Mouse (Mus musculus): ENCODE results near the gene Mapk7. TPM values are rescaled to one million over a fixed set of nuclear protein-coding genes. Genes with fewer than 3 reads are reported as not detected.

Mapk7 gene
- total RNA-seq, 2 experiments from 2014 or later: 19.1 to 26.9 TPM

DNA sequence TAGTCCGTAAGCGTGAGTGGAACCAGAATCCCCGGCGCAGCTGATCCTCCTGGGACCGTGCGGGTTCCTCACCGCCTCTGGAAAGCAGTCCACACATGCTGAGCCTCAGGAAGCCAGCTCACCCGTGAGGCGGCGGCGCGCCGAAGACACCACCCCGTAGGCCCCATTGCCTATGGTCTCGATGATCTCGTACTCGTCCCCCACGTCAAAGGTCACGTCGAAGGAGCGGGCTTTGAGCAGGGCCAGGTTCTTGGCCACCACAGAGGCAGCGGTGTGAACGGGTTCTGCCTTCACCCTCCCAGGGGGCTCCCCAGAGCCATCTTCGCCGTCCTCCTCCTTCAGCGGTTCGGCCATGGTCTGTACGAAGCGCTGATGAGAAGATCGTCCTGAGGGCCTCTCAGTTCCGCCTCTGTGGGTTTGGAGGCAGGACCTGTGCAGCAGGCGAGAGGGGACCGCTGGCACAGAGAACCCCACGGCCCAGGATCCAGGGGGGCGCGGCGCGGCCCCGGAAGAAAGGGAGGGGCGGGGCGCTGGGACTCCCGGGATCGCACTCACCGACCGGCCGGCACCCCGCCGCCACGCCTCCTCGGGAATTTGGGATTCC is 579 bp downstream of the Mapk7 start:
- intact Hi-C loops (cut with DNase I): loop anchor here (2.0 kb wide), 1 partner anchor 41 kb away; no protein-coding TSS in a partner anchor

DNA sequence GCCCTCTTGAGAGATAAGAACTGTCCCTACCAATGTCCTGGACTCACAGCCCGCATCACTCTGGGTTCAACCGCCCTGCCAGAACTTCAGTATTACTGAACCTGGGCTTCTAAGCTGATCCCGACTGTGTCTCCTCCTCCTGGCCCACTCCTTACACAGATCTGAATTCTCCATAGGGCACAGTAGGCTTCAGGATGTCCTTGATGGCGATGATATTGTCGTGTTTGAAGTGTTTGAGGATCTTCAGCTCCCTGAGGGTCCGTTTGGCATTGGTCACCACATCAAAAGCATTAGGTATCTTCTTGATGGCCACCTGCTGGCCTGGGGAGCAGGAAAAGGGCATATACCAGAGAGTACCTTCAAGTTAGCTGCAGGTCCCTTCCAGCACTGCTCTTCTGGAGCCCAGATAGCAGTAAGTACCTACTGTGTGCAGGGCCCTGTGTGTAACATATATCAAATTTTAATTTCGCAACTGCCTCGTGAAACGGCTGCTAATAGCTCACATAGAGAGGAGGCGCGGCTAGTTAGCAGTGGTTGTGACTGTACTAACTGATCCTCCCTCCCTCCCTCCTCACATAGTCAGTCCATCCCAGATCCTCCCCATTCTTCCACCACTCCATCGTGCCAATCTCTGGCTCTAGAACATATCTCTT is 1.3 kb downstream of the Mapk7 start:
- no peak for DNase-seq (ENCODE audit: low spot score in 2 of 2)
- intact Hi-C loops (cut with DNase I): loop anchor here (2.0 kb wide), 1 partner anchor 40 kb away; no protein-coding TSS in a partner anchor

More for the DNA sequence above, 579 bp downstream of the Mapk7 start:
- peak; percentile 52 to 54 for DNase-seq (ENCODE audit: low spot score in 2 of 2)

DNA sequence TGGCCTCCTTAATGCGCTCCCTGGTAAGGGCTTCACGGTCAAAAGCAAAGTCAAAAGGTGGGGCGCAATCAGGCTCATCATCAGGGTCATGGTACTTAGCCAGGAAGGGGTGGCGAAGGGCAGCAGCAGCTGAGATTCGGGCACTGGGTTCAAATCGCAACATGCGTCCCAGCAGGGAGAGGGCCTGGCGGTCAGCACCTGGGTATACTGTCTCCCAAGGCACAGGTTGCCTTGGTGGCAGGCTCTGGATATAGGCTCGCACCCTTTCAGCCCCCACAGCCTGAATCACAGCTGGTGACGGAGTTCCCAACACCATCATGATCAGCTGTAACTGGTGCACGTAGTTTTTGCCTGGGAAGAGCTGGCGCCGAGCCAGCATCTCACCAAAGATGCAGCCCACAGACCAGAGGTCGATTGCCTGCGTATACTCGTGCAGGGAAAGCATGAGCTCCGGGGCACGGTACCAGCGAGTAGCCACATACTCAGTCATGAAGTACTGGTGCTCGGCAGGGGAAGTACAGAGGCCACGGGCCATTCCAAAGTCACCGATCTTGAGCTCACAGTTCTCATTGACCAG is 3.2 kb downstream of the Mapk7 start:
- DNase-seq (ENCODE audit: low spot score in 2 of 2): no peak
- intact Hi-C loops (cut with DNase I): no loop called here

DNA sequence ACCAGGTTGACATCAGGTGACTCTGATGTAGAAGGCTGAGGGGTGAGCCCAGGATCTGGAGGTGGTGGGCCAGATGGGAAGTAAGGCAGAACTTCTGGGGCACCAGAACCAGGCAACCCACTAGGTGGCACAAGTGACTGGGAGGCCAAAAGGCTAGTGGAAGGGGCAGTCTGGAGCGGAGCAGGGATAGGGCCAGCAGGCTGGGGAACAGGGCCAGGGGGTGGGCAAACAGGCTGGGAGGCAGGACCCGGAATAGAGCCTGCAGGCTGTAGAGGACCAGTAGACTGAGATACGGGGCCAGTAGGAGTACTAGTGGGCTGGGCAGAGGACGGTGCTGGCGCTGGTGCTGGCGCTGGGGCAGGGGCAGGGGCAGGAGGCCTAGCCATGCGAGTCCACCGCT is 4.3 kb downstream of the Mapk7 start:
- intact Hi-C loops (cut with DNase I): no loop called here
- DNase-seq (ENCODE audit: low spot score in 2 of 2): no peak

DNA sequence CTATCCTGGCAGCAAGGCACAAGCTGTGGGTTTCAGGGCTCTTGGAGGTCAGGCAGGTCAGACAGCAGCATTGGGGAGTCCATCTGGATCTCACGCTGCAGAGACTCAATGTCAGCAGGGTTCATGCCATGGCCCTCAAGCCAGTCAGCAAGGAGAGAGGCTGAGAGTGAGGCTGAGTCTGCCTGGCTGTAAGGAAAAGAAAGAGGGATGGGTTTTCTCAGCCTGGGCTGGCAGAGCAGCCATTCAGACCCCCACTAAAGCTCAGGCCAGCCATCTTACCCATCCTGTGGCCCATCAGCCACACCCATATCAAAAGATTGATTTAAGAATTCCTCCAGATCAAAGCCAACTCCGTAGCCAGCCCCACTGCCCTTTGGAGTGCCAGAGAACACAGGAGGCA is 5.1 kb downstream of the Mapk7 start:
- intact Hi-C loops (cut with DNase I): no loop called here
- no peak for DNase-seq (ENCODE audit: low spot score in 2 of 2)

DNA sequence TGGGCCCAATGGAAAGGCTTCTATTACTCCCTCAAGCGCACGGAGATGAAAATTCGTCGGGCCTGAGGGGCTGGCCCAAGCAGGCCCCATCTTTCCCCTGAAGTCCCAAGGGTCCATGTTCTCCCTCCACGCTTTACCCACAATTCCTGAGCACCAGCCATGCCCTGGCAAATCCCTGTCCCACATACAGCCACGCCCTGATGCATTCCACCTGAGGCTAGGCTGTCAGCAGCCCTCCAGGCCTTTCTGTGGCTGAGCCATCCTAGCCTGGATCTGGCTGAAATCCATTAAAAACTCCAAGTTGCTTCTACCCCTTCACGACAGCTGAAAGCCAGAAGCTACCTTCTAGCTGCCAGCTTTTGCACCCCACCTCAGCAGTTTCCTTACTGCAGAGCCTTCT is 6.3 kb downstream of the Mapk7 start:
- intact Hi-C loops (cut with DNase I): no loop called here
- no peak for DNase-seq (ENCODE audit: low spot score in 2 of 2)

DNA sequence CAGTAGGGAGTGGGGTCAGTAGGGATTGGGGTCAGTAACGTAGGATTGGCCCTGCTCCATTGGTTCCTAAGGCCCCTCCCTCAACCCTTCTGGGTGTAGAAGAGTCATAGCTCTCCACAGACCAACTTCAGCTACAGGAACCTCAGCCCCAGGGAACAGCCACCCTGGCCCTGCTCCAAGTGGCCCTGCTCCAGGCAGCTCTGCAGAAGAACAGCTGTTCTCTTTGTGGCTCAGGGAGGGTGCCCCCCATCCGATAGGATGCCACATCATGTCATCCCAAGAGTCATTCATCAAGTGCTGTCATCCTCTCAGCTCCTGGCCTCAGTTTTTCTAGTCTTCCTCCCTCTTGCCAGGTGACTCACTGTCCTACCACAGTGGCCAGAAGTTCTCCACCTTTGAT is 6.8 kb downstream of the Mapk7 start:
- no peak for DNase-seq (ENCODE audit: low spot score in 2 of 2)
- intact Hi-C loops (cut with DNase I): no loop called here

DNA sequence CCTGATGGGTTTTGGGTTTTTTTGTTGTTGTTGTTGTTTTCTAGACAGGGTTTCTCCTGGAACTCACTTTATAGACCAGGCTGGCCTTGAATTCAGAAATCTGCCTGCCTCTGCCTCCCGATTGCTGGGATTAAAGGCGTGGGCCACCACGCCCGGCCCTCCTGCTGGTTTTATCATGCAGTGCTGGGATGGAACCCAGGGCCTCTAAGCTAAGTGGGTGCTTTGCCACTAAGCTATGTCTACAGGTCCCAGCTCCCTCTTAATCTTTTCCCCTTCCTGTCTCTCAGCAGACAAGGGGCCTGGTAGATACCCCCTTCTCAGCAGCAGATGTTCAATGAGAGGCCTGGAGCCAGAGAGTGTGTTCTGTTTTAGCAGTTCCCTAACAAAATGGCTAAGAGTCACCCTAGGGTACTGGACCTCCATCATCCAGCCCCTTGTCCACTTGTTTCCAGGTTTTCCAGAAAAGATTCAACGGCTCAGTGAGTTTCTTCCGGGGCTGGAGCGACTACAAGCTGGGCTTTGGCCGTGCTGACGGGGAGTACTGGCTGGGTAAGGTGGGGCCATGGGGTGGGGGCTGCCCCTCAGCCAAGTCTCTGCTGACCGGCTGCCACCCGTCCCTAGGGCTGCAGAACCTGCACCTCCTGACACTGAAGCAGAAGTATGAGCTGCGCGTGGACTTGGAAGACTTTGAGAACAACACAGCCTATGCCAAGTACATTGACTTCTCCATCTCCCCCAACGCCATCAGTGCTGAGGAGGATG is 7.6 kb downstream of the Mapk7 start:
- intact Hi-C loops (cut with DNase I): no loop called here
- DNase-seq (ENCODE audit: low spot score in 2 of 2): no peak

DNA sequence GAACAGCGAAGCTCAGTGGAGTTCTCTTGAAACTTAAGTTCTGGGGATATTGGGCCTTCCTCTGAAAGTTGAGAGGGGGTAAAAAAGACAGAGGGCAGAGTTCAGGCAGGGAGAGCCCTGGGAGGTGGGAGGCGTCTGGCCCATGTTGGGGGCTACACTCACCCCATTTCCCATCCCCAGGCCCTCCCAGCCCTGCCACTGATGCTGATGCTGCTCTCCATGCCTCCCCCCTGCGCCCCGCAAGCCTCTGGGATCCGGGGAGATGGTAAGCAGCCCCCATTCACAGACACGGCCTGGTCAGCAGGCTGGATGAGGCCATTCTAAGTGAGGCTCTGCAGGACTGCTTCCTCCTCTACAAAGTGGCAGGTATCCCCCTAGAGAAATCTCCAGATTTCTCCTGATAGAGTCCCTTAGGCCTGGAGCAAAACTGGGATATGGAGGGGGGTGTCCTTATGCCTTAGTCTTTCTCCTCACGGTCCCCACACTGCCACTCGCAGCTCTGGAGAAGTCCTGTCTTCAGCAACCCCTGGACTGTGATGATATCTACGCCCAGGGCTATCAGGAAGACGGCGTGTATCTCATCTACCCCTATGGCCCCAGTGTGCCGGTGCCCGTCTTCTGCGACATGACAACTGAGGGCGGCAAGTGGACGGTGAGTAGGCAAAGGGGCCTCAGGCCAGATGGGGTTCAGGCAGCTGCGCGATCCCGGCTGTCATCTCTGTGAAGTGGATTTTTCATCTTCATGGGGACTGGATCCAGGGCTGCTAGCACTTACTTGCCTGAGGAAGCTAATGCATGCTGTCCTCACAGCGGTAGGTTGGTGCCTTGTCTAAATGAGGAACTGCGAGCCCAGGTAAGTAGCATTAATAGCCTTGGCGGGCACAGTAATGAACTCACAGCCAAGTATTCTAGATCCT is 8.4 kb downstream of the Mapk7 start:
- DNase-seq (ENCODE audit: low spot score in 2 of 2): no peak
- intact Hi-C loops (cut with DNase I): loop anchor here (2.0 kb wide), 1 partner anchor 33 kb away; no protein-coding TSS in a partner anchor

DNA sequence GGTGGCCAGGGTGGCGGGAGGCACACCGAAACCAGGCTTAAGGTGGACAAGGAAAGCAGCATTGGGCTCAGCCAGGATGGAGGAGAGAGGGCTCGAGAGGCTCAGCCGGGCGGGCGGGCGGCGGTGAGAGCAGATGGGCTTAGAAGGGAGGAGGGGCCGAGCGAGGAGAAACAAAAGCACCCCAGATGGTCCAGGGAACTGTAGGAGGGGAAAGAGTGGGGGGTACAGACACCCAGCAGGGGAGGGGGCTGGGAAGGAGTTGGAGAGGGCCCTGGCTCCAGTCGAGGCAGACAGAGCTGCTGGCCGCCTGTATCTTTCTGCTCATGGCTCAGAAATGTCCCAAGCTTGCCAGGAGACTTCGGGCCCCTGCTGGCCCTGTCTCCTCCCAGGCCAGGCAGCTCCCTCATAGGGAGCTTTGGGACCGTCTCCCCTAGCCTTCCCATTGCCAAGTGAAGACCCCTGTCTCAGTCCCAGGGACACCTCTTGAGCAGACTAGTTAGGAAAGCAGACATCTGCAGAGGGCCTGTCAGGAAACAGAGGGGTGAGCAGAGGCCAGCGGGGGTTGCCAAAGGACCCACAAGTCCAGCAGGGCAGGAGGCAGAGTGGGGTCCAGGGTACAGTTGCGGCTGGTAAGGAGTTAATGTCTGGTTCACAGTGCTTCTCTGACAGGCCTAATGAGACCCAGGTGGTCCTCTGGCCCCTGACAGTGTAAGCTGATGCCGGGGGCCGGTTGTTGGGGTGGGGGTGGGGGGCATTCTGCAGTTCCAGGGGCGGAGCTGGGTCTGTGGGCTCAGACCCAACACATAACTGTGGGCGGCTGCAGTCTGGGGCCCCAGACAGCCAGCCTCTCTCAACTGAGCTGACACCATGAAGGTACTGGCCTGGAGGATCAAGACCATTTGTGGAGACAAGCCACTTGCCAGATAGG is 9.3 kb downstream of the Mapk7 start, which contains the start of gene Mfap4:
Gene Mfap4 (plus strand): TSS at position 819 of the 928 bp plus-strand sequence.
- intact Hi-C loops (cut with DNase I): loop anchor here (2.0 kb wide), 1 partner anchor 32 kb away; no protein-coding TSS in a partner anchor

DNA sequence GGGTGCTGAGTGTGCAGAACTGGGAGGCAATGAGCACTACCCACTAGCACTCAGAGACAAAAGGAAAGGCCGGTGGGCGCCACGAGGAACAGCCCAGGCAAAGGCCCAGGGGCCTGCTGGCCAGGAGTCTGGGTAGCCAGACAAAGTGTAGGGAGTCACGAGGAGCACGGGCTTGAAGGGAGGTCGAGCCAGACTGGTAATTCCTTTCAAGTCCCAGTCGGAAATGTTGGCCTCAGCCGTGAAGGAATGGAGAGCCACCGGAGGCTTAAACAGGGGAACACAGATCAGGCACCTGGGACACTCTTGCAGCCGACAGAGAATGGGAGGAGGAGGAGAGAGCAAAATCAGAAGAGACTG is 10.0 kb downstream of the Mapk7 start:
- DNase-seq (ENCODE audit: low spot score in 2 of 2): no peak
- intact Hi-C loops (cut with DNase I): loop anchor here (2.0 kb wide), 1 partner anchor 31 kb away; no protein-coding TSS in a partner anchor

More for the DNA sequence above, 9.3 kb downstream of the Mapk7 start, which contains the start of gene Mfap4:
- DNase-seq (ENCODE audit: low spot score in 2 of 2): peak; percentile 55 to 87

DNA sequence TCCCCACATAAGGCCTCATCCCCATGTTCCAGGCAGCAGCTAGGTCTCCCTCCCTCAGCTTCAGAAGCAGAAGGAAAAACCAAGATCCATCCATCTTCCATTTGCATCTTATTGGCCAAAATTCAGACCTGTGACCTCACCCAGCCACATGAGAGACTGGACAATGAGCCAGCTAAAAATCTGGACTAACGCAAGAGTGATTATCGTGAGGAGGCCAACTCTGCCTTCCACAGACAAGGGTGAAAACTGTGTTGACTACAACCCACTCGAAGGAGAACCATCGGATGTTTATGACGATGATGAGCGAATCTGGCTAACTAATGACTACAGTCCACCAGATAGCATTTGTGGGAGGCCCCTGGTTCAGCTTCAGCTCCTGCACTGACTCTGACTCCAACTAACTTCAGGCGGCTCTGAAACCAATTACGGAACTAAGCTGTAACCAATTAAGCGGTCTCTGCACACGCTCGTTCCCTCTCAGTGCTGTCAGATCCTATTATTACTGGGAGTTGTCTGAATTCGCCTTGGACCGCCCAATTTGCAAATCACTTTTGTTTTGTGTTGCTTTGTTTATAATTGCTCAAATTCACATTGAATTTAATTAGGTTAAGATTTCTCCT is 10.9 kb downstream of the Mapk7 start:
- DNase-seq (ENCODE audit: low spot score in 2 of 2): no peak
- intact Hi-C loops (cut with DNase I): no loop called here

DNA sequence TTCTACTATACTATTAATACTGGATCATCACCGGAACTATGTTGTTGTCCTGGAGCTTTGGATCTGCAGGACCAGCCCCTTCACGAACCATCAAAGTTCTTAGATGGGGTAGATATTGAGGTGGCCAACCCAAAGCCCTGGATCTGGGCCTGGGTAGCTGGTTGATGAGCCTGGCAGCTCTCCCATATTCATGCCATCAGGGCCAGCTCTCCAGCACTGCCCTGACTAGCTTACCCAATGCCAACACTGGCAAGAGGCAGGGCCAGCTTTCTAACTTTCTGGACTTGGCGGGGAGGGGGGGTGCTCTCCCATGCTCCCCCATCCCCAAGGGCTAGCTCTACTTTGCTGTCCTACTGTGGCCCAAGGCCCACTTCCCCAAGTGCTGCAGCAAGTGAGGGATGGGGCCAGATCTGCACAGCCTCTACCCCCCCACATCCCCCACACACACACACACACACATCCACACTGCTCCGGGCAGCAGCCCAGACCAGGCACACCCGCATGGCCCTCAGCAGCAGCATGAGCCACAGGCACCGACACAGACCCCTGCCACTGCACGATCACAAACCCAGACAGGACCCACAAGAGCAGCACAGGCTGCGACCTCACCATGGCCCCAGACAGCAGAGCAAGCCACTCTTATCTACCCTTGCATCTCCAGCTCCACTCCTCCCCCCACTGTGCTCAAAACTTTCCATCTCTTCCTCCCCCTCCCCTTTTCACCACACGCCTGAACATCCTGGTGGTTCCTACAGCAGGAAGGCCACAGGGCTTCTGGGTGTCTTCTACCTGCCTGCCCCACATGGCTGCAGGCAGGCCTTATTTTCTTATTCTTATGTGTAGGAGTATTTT is 12.7 kb downstream of the Mapk7 start:
- intact Hi-C loops (cut with DNase I): no loop called here
- no peak for DNase-seq (ENCODE audit: low spot score in 2 of 2)

DNA sequence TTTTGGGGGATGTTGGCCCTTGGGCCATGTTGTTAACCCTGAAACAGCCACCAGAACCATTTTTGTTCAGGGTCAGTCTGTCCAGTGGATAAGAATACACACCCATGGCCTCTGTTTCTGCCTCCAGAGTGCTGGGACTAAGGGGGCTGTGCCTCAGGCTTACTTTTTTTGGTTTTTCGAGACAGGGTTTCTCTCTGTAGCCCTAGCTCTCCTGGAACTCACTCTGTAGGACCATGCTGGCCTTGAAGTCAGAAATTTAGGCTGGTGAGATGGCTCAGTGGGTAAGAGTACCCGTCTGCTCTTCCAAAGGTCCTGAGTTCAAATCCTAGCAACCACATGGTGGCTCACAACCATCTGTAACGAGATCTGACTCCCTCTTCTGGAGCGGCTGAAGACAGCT is 15.4 kb downstream of the Mapk7 start:
- intact Hi-C loops (cut with DNase I): no loop called here
- no peak for DNase-seq (ENCODE audit: low spot score in 2 of 2)

DNA sequence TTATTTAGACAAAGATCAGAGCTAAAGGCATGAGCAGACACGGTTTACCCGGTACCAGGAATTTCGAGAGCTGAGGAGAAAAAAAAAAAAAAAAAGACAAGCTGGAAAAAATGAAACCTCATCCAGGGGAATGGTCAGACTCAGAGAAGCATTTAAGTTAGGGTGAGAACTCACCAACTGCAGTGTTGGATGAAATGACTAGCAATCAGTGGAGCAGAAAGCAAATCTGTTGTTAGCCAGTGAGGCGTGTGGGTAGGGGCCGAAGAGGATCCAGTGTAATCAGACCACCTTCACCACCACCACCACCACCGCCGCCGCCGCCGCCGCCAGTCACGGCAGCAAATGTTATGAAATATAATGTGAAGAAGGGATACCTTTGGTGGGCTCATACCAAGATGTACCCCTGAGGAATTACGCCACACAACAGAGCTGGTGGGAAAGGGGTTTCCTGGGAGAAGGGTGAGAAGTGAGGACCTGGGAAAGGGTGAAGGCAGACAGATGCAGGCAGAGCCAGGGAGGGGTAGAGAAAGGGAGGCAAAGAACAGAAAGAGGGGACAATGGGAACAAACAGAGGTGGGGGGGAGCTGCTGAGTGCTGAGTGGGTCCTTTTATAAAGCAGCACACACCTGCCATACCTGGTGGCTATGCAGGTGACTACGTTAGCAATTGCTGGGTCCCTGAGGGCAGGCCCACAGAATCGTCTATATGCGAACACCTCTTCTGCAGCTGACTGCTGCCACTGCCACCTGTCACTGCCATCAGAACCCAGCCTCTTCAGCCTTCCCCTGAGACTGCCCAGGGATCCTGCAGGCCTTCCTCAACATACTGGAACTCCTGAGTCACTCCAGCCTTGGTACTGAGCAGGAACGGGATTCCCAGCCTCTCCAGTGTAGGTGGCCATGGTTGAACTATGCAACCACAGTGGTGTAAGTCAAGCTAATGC is 16.4 kb downstream of the Mapk7 start:
- intact Hi-C loops (cut with DNase I): no loop called here

More for the DNA sequence above, 16.4 kb downstream of the Mapk7 start:
- no peak for DNase-seq (ENCODE audit: low spot score in 2 of 2)
